Mouse (Mus musculus): ENCODE measurements around the gene Bhlhe23.

Bhlhe23 gene

GRCm38 (mm10) chr2:180725414-180725778, 51.3 kb downstream of the Bhlhe23 start:
- DNase-seq (ENCODE audit: low spot score) = no peak

DNA sequence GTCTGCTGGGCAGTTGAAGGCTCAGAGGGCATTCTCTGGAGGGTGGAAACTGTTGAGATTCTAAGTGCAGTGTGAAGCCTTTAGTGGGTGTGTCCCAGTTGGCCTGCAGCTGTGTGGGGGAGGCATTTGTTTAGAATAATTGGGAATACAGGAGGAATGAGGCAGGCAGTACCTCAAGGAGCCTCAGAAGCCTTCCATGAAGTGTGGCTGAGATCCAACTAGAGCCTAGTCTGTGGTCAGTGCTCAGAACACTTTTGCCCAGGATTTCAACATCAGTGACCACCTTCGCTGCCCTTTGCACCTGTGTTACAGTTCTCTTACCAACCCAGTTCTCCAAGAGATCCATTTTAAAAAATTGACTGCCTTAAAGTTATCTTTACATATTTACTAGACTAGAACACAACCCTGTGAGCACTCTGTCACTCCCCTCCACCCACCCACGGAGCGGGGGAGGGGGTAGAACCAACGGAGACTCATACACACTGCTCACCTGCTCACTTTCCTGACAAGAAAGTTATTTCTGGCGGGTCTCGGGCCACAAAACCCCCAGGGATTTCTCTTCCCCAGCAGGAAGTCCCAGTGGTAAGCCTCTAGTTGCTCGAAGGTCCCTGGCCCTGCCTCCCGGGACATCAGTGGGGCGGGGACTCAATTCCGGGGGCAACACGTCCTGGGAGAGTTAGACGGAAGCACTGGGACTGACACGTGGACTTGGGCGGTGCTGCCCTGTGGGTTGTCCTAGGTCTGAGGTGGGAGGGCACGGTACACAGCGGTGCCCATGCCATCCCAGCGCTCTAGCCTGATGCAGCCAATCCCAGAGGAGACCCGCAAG, 51.9 kb downstream of the Bhlhe23 start, which contains the start of gene Slc17a9:
Gene Slc17a9, plus strand, starts transcription at position 679 of the 829 bp plus-strand sequence.
- DNase-seq (ENCODE audit: low spot score) = peak; percentile 34

All from c-Kit-positive CD71-positive TER-119-positive erythroid progenitor cells, embryonic 14.5 days (primary cell).